Mouse (Mus musculus) kidney, postnatal 0 days (tissue): ENCODE measurements around the gene Pam. TPM values are rescaled to one million over a fixed set of nuclear protein-coding genes. Genes with fewer than 3 reads are reported as not detected.
A peak's percentile ranks its signal among the peaks of the same experiment; 100 is the strongest.

Source experiments
- ATAC-seq: fragments of 200-750 bp; cut with Nextera tagmentation; replicated peaks from 2 replicates; pipeline ENCODE4 v1.8.0; 2017; ENCODE audit warnings: low read depth, moderate number of reproducible peaks, moderate TSS enrichment, moderate library complexity; ENCODE audit not compliant: low FRiP score
- DNase-seq: peaks from one replicate; pipeline ENCODE4 v3.0.0-alpha.2; 2016; ENCODE audit warnings: low spot score
- H3K27ac ChIP-seq: fragments of 300-500 bp; sonication (generic); 2 replicates; pipeline ENCODE4 v1.5.1; 2014; ENCODE audit warnings: mild to moderate bottlenecking
- H3K27me3 ChIP-seq: fragments of 300-500 bp; sonication (generic); 2 replicates; pipeline ENCODE4 v1.6.1; 2014; ENCODE audit warnings: low read length, mixed read lengths; ENCODE audit not compliant: insufficient read depth
- H3K36me3 ChIP-seq: fragments of 300-500 bp; sonication (generic); 2 replicates; pipeline ENCODE4 v1.6.1; 2014; ENCODE audit warnings: low read length, mixed read lengths; ENCODE audit not compliant: insufficient read depth
- H3K4me1 ChIP-seq: fragments of 300-500 bp; sonication (generic); replicated peaks from 2 replicates; pipeline ENCODE4 v1.6.1; 2014; ENCODE audit warnings: antibody characterized with exemption, low read length, mixed read lengths; ENCODE audit not compliant: insufficient read depth
- H3K4me2 ChIP-seq: fragments of 300-500 bp; sonication (generic); 2 replicates; pipeline ENCODE4 v1.6.1; 2014; ENCODE audit warnings: mild to moderate bottlenecking, low read length, moderate library complexity, mixed read lengths
- H3K4me3 ChIP-seq: fragments of 300-500 bp; sonication (generic); replicated peaks from 2 replicates; pipeline ENCODE4 v1.5.1; 2014; ENCODE audit warnings: low read depth, low read length
- H3K9ac ChIP-seq: fragments of 300-500 bp; sonication (generic); 2 replicates; pipeline ENCODE4 v1.6.1; 2014; ENCODE audit warnings: low read depth, low read length
- H3K9me3 ChIP-seq: fragments of 300-500 bp; sonication (generic); replicated peaks from 2 replicates; pipeline ENCODE4 v1.6.1; 2016; ENCODE audit warnings: low read length, inconsistent platforms, mixed read lengths
- CTCF ChIP-seq: IDR thresholded peaks from 2 replicates; pipeline ENCODE4 v1.5.1; 2016; ENCODE audit warnings: antibody characterized with exemption, low read depth, mild to moderate bottlenecking, moderate library complexity
- whole genome bisulfite sequencing: fragments of 180-500 bp; shearing (Covaris S2); extraction: QIAGEN DNeasy Blood & Tissue Kit; methylation state at CpG from one replicate; pipeline ENCODE4 v1.1.7; 2014; 5-methylcytosine and 5-hydroxymethylcytosine counted together
- polyA plus RNA-seq: library from polyadenylated mRNA; unstranded; fragments of >200 nt; fragmentation: Nextera tagmentation; extraction: Ambion mirVana; gene quantifications from 2 replicates; pipeline ENCODE4 v1.2.1, GENCODE M21; 2015

Gene Pam
- polyA plus RNA-seq, 1 experiment from 2014 or later: 67.6 TPM

DNA sequence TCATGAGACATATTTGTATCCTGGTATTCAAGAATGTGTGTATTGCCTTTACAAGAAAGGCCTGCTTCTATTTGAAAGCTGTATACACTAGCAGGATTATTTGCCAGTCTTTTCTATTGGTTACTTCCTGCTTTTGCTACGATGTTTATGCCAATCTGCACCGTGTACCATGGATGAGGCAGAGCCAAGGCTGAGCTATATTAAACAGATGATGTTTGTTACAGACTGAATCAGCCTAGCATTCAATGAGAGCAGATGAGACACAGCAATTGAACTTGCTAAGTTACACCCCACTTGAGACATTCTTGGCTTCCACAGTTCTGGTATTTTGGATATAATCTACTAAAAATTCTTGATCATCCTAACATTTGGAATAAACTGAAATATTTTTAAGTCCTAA, 267.9 kb downstream of the Pam start:
- no peak overlapping the region for H3K4me2 ChIP-seq
- no peak overlapping the region for H3K4me3 ChIP-seq
- no peak for ATAC-seq
- no peak overlapping the region for H3K27ac ChIP-seq
- 80% methylated on average over 2 of the region's 2 CpGs for WGBS
- no peaks in the 10 kb centered on the region for H3K4me1 ChIP-seq
- H3K9me3 ChIP-seq: no peaks in the 10 kb centered on the region
- H3K27me3 ChIP-seq: no peaks in the 10 kb centered on the region
- no peaks in the 10 kb centered on the region for H3K36me3 ChIP-seq
- DNase-seq: no peak
- TF ChIP-seq CTCF: no peak
- H3K9ac ChIP-seq: no peak overlapping the region

- no peaks in the 10 kb centered on the region for H3K27me3 ChIP-seq
- WGBS: 96% methylated on average over 7 of the region's 7 CpGs
- H3K36me3 ChIP-seq: no peaks in the 10 kb centered on the region
- ATAC-seq: no peak
- no peak overlapping the region for H3K27ac ChIP-seq
- TF ChIP-seq CTCF: no peak
- no peaks in the 10 kb centered on the region for H3K4me1 ChIP-seq
- no peak overlapping the region for H3K4me3 ChIP-seq
- no peak overlapping the region for H3K4me2 ChIP-seq
- H3K9me3 ChIP-seq: no peaks in the 10 kb centered on the region
- no peak for DNase-seq
- H3K9ac ChIP-seq: no peak overlapping the region
Observed at GRCm38 (mm10) chr1:97822904-97823303, 272.5 kb downstream of the Pam start.

DNA sequence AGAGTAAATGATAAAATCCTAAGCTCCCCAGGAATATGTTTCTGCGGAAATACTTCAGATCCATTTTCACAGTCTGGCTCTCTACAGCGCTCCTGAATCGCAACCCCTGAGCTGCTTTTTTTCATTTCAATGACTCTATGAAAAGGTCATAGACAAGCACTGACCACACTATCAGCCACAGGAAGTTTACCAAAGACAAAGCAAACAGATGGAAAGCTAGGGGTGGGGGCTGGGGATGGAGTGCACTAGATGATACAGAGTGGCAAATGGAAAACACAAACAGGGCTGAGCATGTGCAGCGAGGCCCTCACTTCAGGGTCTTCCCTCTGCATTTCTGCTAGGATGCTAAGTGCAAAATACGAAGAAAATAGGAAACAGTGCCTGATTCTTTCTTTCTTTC, 273.2 kb downstream of the Pam start:
- H3K27me3 ChIP-seq: no peaks in the 10 kb centered on the region
- H3K27ac ChIP-seq: no peak overlapping the region
- H3K9me3 ChIP-seq: no peaks in the 10 kb centered on the region
- ATAC-seq (no peak), DNase-seq (no peak)
- no peak for TF ChIP-seq CTCF
- H3K36me3 ChIP-seq: no peaks in the 10 kb centered on the region
- no peak overlapping the region for H3K9ac ChIP-seq
- no peak overlapping the region for H3K4me2 ChIP-seq
- H3K4me3 ChIP-seq: no peak overlapping the region
- no peaks in the 10 kb centered on the region for H3K4me1 ChIP-seq
- 76% methylated on average over 5 of the region's 5 CpGs for WGBS

DNA sequence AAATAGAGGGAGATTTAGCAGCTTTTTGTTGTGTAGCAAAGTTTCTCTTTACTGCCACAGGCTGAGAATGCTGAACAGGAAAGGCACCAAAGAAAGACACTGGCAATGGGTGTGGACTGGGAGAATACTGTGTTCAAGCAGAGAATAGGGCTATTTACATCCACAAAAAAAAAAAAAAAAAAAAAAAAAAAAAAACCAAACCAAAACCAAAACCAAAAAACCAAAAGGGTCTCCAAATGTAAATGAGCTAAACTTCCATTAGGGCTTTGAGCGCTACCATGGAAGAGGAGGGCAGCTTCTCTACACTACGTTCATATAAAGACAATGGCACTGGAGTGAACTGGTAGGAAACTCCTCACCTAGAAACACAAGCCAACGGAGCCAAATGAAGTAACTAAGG, 274.2 kb downstream of the Pam start:
- 89% methylated on average over 3 of the region's 3 CpGs for WGBS
- Histone ChIP-seq H3K27ac (no peak overlapping the region), H3K27me3 (no peaks in the 10 kb centered on the region), H3K4me3 (no peak overlapping the region), H3K9ac (no peak overlapping the region), H3K9me3 (no peaks in the 10 kb centered on the region), H3K4me1 (no peaks in the 10 kb centered on the region), H3K4me2 (no peak overlapping the region), H3K36me3 (no peaks in the 10 kb centered on the region)
- ATAC-seq: no peak
- TF ChIP-seq CTCF: no peak
- DNase-seq: no peak

DNA sequence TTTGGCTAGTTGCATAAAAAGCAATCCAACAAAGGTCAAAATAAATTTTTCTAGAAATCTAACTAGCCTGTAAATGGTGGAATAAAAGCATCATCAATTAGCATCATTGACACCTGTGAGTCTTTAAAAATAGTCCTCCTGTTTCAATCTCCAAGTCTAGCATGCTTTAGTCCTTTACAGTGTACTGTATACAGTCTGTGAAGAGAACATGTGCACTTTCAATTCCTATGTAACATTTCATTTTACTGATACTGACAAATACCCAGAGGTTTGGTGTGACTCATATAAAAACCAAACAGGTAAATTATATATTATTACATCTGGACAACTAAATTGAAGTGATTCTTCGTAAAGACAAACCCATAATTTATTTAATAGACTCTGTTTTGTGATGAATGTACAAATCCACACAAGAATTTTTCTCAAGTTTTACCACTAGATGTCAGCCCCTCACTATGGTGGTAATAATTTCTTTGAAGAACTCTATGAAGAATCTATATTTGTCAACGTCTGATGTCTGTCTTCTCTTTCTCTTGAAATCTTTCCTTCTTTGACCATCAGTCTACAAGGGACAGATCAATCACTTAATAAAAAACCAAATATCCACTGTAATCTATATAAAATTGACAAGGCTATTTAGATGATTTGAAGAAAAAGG, 286.1 kb downstream of the Pam start:
- peak; percentile 66 for DNase-seq

DNA sequence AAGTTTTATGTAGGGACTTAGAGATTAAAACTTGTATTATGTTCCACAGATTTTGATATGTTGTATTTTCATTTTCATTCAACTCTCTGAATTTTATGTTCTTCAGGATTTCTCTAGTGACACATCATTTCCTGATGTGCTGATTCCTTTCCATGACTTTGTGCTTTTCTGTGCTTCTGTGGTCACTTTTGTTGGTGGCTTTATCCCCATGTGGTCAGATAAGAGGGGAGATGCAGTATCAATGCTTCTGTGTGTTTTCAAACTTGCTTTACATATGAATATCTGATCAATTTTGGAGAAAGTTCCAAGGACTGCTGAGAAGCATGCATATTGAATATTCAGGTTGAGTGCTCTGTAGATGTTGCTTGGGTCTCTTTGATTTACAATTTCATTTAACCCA, 290.9 kb downstream of the Pam start:
- no peaks in the 10 kb centered on the region for H3K4me1 ChIP-seq
- TF ChIP-seq CTCF: no peak
- no peak overlapping the region for H3K9ac ChIP-seq
- no peak overlapping the region for H3K4me3 ChIP-seq
- H3K9me3 ChIP-seq: no peaks in the 10 kb centered on the region
- no peak for DNase-seq
- H3K36me3 ChIP-seq: no peaks in the 10 kb centered on the region
- no peaks in the 10 kb centered on the region for H3K27me3 ChIP-seq
- H3K27ac ChIP-seq: no peak overlapping the region
- no peak overlapping the region for H3K4me2 ChIP-seq
- ATAC-seq: no peak

More for the DNA sequence above, 286.1 kb downstream of the Pam start:
- Histone ChIP-seq H3K36me3 (no peaks in the 10 kb centered on the region), H3K9ac (no peak overlapping the region), H3K9me3 (no peaks in the 10 kb centered on the region), H3K4me3 (no peak overlapping the region), H3K4me2 (no peak overlapping the region), H3K27me3 (no peaks in the 10 kb centered on the region), H3K4me1 (no peaks in the 10 kb centered on the region), H3K27ac (no peak overlapping the region)
- TF ChIP-seq CTCF: peak; percentile 87
- ATAC-seq: no peak
- 35% methylated on average over 2 of the region's 2 CpGs for WGBS

- ATAC-seq (no peak), DNase-seq (peak; percentile 67)
- Histone ChIP-seq H3K4me2 (no peak overlapping the region), H3K36me3 (no peaks in the 10 kb centered on the region), H3K27me3 (no peaks in the 10 kb centered on the region), H3K4me1 (no peaks in the 10 kb centered on the region), H3K9me3 (no peaks in the 10 kb centered on the region), H3K4me3 (no peak overlapping the region), H3K27ac (no peak overlapping the region), H3K9ac (no peak overlapping the region)
- whole genome bisulfite sequencing: 37% methylated on average over 4 of the region's 4 CpGs
- TF ChIP-seq CTCF: peak; percentile 81
Observed at GRCm38 (mm10) chr1:97802207-97802902, 293.1 kb downstream of the Pam start.
